Mouse (Mus musculus) natural killer cell, adult 2 months (primary cell): ENCODE data around the gene Wdr24.

Experiments used
- DNase-seq, 2 experiments: peaks; one replicate each; pipeline ENCODE4 v3.0.0; 2022; ENCODE audit warnings: low spot score in 2 of 2

Wdr24 gene

DNA sequence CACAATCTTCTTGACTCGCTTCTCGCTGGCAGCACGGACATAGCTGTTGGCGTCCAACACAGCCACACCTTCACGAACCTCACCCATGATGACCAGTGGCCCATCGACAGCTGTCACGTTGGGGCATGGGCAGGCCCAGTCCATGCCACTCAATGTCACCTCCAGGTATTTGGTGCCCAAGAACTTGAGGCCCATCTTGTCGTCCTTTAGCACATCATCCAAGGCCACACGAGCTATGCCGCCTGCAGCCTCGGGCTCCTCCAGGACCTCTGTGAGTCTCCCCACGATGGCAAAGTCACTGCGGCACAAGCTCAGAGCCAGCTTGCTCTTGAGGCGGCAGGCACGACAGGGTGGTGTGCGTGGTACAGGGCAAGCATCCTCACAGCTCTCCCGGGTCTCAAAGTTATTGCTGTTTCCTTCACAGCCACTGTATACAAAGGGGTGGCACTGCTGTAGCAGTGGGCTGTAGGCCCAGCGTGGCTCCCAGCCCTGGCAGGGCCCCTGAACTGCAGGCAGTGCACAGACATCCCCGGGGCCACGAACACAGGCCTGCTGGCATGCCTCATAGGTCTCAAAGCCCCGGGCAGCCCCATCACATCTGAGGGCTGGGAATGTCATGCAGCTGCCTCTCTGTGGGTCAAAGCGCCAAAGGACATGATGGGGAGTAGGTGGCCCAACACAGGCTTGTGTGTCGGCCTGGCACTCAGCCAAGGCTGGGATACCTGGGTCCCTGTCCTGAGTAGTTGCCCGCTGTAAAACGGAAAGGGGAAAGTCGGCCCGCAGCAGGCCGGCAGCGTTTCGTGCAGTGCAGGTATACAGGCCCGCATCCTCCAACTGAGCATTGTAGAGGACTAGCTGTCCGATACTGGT, 54.5 kb downstream of the Wdr24 start:
- DNase-seq: no peak
